Mouse (Mus musculus) C2C12 (cell line): ENCODE measurements around the gene Olig1.

Experiments used
- CEBPB ChIP-seq: IDR thresholded peaks from one replicate; pipeline ENCODE4 v1.6.1; 2011; ENCODE audit warnings: low read depth, mild to moderate bottlenecking, control low read depth, moderate library complexity
- CTCF ChIP-seq: IDR thresholded peaks from one replicate; pipeline ENCODE4 v1.5.1; 2011; ENCODE audit not compliant: control insufficient read depth, insufficient read depth, insufficient read length

DNA sequence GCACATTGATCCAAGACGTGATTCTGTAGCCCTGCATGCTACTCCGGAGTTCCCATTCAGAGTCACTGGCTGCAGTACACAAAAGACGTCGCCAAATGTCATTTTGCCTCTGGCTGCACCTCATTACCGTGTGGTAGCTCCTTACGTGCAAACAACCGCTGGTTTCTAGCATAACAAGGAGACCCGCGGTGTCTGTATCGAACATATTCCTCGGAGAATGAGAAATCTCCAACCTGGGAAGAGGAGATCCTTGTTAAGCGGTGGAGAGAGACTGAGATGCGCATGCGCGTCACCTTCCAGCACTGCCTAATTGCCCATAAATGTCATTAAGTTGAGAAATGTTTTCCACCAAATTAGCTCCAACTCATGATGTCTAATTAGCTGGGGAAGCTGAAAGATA is 51.0 kb downstream of the Olig1 start:
- TF ChIP-seq CTCF, result no peak
- no peak for TF ChIP-seq CEBPB
